9 mouse cellular contexts compared by ENCODE assay signal in genomic region chr1:38358797-38359349, GRCm38 (mm10).
A peak's percentile ranks its signal among the peaks of the same experiment; 100 is the strongest.
DNase-seq lines count a peak whose midpoint lies in the region; ATAC-seq and TF ChIP-seq lines count a peak whose summit lies in the region.
"Had no signal": no experiment of that assay in that cellular context is flagged by ENCODE, and none has a peak within 500 bp of the region (broad histone marks: within the 10 kb centered on the region; RNA-seq: fewer than 3 reads in every experiment).

No protein-coding gene starts in this region.

- no peak overlapping the region for H3K4me2 ChIP-seq in neural tube, embryonic 13.5 days
- peak overlapping the region; percentile 6; the same call in 1 of the 2 replicates for H3K4me2 ChIP-seq in intestine, embryonic 16.5 days (ENCODE audit: low read depth, low read length)

- no peaks in the 10 kb centered on the region for H3K36me3 ChIP-seq in neural tube, embryonic 13.5 days
- H3K36me3 ChIP-seq in intestine, embryonic 16.5 days (ENCODE audit: control insufficient read depth, insufficient read depth, low read length) = no peaks in the 10 kb centered on the region

- peaks cover 26% of the 10 kb centered on the region; the same call in 1 of the 2 replicates for H3K4me1 ChIP-seq in neural tube, embryonic 13.5 days (replicated peaks)
- H3K4me1 ChIP-seq in intestine, embryonic 16.5 days (ENCODE audit: control insufficient read depth, insufficient read depth, low read length) = peaks cover 20% of the 10 kb centered on the region
- H3K4me1 ChIP-seq in olfactory bulb, adult 2 months (ENCODE audit: control insufficient read depth, insufficient read depth, low read length) = peaks cover 9% of the 10 kb centered on the region

- H3K4me3 ChIP-seq in neural tube, embryonic 13.5 days = no peak overlapping the region
- H3K4me3 ChIP-seq in intestine, embryonic 16.5 days (ENCODE audit: low read length) = no peak overlapping the region
- no peak overlapping the region for H3K4me3 ChIP-seq in olfactory bulb, adult 2 months (ENCODE audit: insufficient read depth, low read depth, low read length)

- peak overlapping the region; percentile 52; the same call in 1 of the 2 replicates for H3K27ac ChIP-seq in neural tube, embryonic 13.5 days (replicated peaks)
- H3K27ac ChIP-seq in intestine, embryonic 16.5 days (ENCODE audit: low read length) = peak overlapping the region; percentile 41
- H3K27ac ChIP-seq in olfactory bulb, adult 2 months (ENCODE audit: insufficient read depth, low read depth, low read length) = peak overlapping the region; percentile 36; the same call in 1 of the 2 replicates
- H3K27ac ChIP-seq: macrophage had no signal

- no peak for TF ChIP-seq CTCF in olfactory bulb, adult 2 months (IDR thresholded peaks at IDR 0.05; ENCODE audit: insufficient read depth, low read depth, low read length)

- TF ChIP-seq POLR2A in olfactory bulb, adult 2 months (IDR thresholded peaks at IDR 0.05; ENCODE audit: insufficient read depth, low read depth, low read length) = no peak

- no peaks in the 10 kb centered on the region for H3K27me3 ChIP-seq in neural tube, embryonic 13.5 days
- no peaks in the 10 kb centered on the region for H3K27me3 ChIP-seq in intestine, embryonic 16.5 days (replicated peaks; ENCODE audit: control insufficient read depth, insufficient read depth, low read length)

- DNase-seq in cerebellum, adult 18-20 months = peak; percentile 8 to 16
- no peak for DNase-seq in neural tube, embryonic 10.5 days (ENCODE audit: extremely low spot score, low spot score)
- DNase-seq in adrenal gland, adult (ENCODE audit: inconsistent age in 2 of 2, low spot score in 1 of 2) = no peak
- DNase-seq in ovary, postnatal 14 days (ENCODE audit: low spot score) = no peak

- no peak; the same call in 1 of the 2 replicates for ATAC-seq in cerebellum, adult (ENCODE audit: insufficient number of reproducible peaks, low FRiP score, low TSS enrichment)
- ATAC-seq in neural tube, embryonic 13.5 days (ENCODE audit: low read depth) = peak; percentile 27; the same call in 1 of the 2 replicates
- ATAC-seq in intestine, embryonic 16.5 days = peak; percentile 6; the same call in 1 of the 2 replicates

- H3K9ac ChIP-seq in neural tube, embryonic 13.5 days = no peak overlapping the region
- no peak overlapping the region for H3K9ac ChIP-seq in intestine, embryonic 16.5 days (ENCODE audit: low read depth, low read length)

- WGBS in neural tube, embryonic 13.5 days = 77% methylated on average over 26 of the region's 26 CpGs
- 73% methylated on average over 26 of the region's 26 CpGs for WGBS in intestine, embryonic 16.5 days
- WGBS in olfactory bulb, adult 2 months = 60% methylated on average over 26 of the region's 26 CpGs

- no peaks in the 10 kb centered on the region for H3K9me3 ChIP-seq in neural tube, embryonic 13.5 days
- no peaks in the 10 kb centered on the region for H3K9me3 ChIP-seq in intestine, embryonic 16.5 days (ENCODE audit: control insufficient read depth, low read length)

Comparison
In these comparisons a context has a peak if more than half of its experiments do, and no peak if none do; other contexts are left out.
1. DNase-seq: peak in cerebellum, adult 18-20 months (2 of 2); none in neural tube, embryonic 10.5 days (single experiment), adrenal gland, adult (0 of 2) and ovary, postnatal 14 days (single experiment).
2. Peak in every context shown above with its lines, with median percentiles within 50 percentile points of each other: H3K27ac ChIP-seq.